Mouse (Mus musculus) CH12.LX (cell line): ENCODE data around the gene Cog7.

Experiments
- CTCF ChIP-seq, 2 experiments: IDR thresholded peaks in 1 of 2; conservative IDR thresholded peaks in 1 of 2; 2 replicates each; pipeline ENCODE4 v1.5.1; 2011 to 2012; ENCODE audit warnings: low read depth in 2 of 2, low read length in 2 of 2, improper control_type of control experiment in 1 of 2, inconsistent platforms in 1 of 2, mild to moderate bottlenecking in 1 of 2, moderate library complexity in 1 of 2
- ELF1 ChIP-seq: IDR thresholded peaks from 2 replicates; pipeline ENCODE4 v1.6.1; 2014; ENCODE audit warnings: low read depth, mild to moderate bottlenecking, inconsistent platforms, low read length, improper control_type of control experiment
- IRF4 ChIP-seq: IDR thresholded peaks from 2 replicates; pipeline ENCODE4 v1.6.1; 2014; ENCODE audit warnings: low read depth, mild to moderate bottlenecking, inconsistent platforms, low read length, improper control_type of control experiment
- JUN ChIP-seq: IDR thresholded peaks from 2 replicates; pipeline ENCODE4 v1.6.1; 2011; ENCODE audit warnings: low read depth, mild to moderate bottlenecking, low read length, improper control_type of control experiment, moderate library complexity; ENCODE audit not compliant: insufficient read depth
- MAX ChIP-seq: IDR thresholded peaks from 2 replicates; pipeline ENCODE4 v1.6.1; 2011; ENCODE audit warnings: low read length, improper control_type of control experiment
- MYC ChIP-seq: IDR thresholded peaks from 2 replicates; pipeline ENCODE4 v1.6.1; 2011; ENCODE audit warnings: low read depth, mild to moderate bottlenecking, improper control_type of control experiment, low read length
- NELFE ChIP-seq: IDR thresholded peaks from 2 replicates; pipeline ENCODE4 v1.6.1; 2011; ENCODE audit warnings: low read depth, low read length, improper control_type of control experiment
- NRF1 ChIP-seq: IDR thresholded peaks from 2 replicates; pipeline ENCODE4 v1.6.1; 2014; ENCODE audit warnings: low read depth, mild to moderate bottlenecking, inconsistent platforms, low read length, improper control_type of control experiment, moderate library complexity
- TBP ChIP-seq: conservative IDR thresholded peaks from 2 replicates; pipeline ENCODE4 v1.6.1; 2011; ENCODE audit warnings: low read depth, low read length, improper control_type of control experiment
- USF1 ChIP-seq: IDR thresholded peaks from 2 replicates; pipeline ENCODE4 v1.6.1; 2014; ENCODE audit warnings: low read depth, mild to moderate bottlenecking, inconsistent platforms, low read length, improper control_type of control experiment
- ZC3H11A ChIP-seq: IDR thresholded peaks from 2 replicates; pipeline ENCODE4 v1.6.1; 2012; ENCODE audit warnings: low read depth, mild to moderate bottlenecking, inconsistent platforms, low read length, improper control_type of control experiment
- ZNF384 ChIP-seq: IDR thresholded peaks from 2 replicates; pipeline ENCODE4 v1.6.1; 2012; ENCODE audit warnings: low read depth, low read length, improper control_type of control experiment, inconsistent platforms

DNA sequence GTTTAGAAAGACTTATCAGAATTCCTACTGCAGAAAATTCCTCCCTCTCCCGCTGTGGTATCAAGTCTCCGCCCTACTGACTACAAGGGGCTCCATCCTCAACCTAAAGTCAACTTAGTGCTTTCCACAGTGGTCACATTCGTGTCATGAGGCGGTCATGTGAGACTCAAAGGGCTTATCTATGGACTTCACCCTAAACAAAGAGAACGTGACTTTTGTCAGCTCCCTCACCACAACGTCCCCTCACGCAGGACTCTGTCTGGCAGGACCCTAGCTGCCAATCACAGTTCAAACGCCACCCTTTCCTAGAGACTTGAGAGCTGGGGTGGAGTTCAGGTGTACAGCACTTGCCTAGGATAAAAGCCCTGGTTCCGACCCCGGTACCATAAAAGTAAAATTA lies 31.4 kb upstream of the Cog7 start:
- TF ChIP-seq CTCF (conservative IDR thresholded peaks at IDR 0.05 in 1 of 2, IDR thresholded peaks at IDR 0.05 in 1 of 2; ENCODE audit: low read depth in 2 of 2, low read length in 2 of 2): no peak
- no peak for TF ChIP-seq ZNF384
- TF ChIP-seq MAX: no peak
- TF ChIP-seq ELF1: no peak
- TF ChIP-seq USF1: no peak
- no peak for TF ChIP-seq NELFE
- TF ChIP-seq JUN: no peak
- no peak for TF ChIP-seq ZC3H11A
- TF ChIP-seq NRF1: no peak
- no peak for TF ChIP-seq TBP
- TF ChIP-seq IRF4: no peak
- no peak for TF ChIP-seq MYC
